ENCODE assay signal across 8 mouse cellular contexts in the genomic region with DNA sequence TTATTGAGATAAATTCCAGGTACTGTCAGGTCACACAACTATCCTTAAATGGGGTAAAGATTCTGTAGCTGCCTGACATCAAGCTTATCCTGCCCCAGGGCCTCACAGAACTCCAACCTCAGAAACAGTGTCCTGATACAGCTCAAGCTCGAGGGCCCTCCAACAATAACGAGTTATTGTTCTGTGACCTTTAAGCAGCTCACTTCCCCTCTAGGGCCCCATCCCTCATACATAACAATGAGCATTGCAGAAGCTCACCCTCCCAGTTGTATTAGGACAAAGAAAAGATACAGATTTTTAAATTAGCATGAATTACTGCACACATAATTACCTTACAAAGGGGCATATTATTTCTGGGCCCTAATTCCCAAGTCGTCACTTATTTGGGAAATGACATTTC.
"Had no signal": no experiment of that assay in that cellular context is flagged by ENCODE, and none has a peak within 500 bp of the region (broad histone marks: within the 10 kb centered on the region; RNA-seq: fewer than 3 reads in every experiment).

No protein-coding gene starts in this region.

- DNase-seq: kidney, adult 9 months; kidney, postnatal 10 days; layer of hippocampus, postnatal 36 days; liver, embryonic 13.5 days; liver, postnatal 0 days; lung, postnatal 14 days; right cerebral cortex, adult 18-20 months; right cerebral cortex, postnatal 25 days had no signal
